Mouse (Mus musculus) activated CD4-positive, CD25-positive, alpha-beta regulatory T cell, adult 4 months (primary cell): ENCODE data around the gene Cep126. TPM values are rescaled to one million over a fixed set of nuclear protein-coding genes. Genes with fewer than 3 reads are reported as not detected.

Experiments used
- ATAC-seq: one replicate; pipeline ENCODE4 v1.8.0; 2017
- polyA plus RNA-seq, 2 experiments: library from polyadenylated mRNA; unstranded; fragments of 100-300 nt; shearing (Covaris generic); gene quantifications; one replicate each; pipeline ENCODE4 v1.2.1; 2017

The Cep126 gene
- not detected for polyA plus RNA-seq

DNA sequence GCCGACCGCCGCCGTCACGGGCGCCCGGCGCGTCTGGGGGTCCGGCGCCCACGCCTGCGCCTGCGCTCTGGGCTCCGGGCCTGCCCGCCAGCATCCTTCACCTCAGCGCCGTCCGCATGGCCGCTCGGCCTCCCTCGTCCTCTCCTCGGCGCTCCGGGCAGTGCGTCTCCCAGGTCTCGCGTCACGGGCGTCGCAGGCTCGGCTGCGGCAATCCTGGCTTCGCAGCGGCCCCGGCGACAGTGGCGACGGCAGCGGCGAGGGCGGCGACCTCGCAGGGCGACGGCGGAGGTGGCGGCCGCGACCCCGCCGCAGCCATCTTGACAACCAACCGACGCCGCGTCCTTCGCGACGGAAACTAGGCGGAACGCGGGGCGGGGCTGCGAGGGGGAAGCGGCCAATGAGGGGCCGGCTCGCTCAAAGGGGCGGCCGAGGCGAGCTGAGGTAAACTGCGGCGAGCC lies at the start of gene Cep126:
TSS of gene Cep126 (minus strand) at position 178 of the 458 bp plus-strand sequence.
- ATAC-seq = peak; percentile 61

GRCm38 (mm10) chr9:8179554-8179953 lies 45.5 kb upstream of the Cep126 start:
- no peak for ATAC-seq

DNA sequence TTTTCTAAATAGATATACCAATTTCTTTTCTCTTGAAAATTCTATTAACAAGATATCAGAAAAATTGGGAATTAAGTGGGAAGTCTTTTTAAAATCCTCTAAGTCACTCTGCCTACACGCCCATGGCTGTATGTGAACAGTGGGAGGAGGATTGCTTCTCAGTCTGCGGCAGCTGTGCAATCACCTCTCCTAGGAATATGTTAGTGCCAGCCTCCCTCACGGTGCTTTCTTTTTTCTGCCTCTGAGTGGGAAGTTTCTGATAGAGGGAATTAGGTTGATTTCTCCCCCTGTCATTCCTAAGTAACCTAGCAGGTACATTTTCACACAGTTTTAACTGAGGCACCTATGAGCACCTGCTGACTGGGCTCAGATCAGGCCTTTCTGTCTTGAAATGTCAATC lies 43.0 kb upstream of the Cep126 start:
- ATAC-seq = no peak

DNA sequence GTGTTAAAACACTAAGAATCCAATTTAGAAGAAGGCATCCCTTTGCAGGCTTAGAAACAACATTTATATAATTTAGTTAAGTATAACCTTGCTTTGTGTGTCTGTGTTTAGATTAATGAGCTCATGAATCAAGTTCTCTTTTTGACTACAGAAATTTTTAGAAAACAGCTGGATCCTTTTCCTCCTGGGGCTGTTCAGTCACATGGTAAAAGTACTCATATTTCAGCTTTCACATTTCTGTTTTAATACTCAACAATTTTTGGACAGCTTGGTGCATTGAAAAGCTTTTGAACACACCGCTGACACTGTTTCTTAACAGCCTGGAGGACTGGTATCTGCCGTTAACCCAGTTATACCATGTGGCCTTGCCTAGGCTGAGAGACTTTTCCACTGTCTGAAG lies 22.9 kb upstream of the Cep126 start:
- ATAC-seq = no peak

GRCm38 (mm10) chr9:8139501-8139900 lies 5.4 kb upstream of the Cep126 start:
- ATAC-seq = no peak

- ATAC-seq = no peak
Observed at GRCm38 (mm10) chr9:8133586-8134115, 443 bp downstream of the Cep126 start.

DNA sequence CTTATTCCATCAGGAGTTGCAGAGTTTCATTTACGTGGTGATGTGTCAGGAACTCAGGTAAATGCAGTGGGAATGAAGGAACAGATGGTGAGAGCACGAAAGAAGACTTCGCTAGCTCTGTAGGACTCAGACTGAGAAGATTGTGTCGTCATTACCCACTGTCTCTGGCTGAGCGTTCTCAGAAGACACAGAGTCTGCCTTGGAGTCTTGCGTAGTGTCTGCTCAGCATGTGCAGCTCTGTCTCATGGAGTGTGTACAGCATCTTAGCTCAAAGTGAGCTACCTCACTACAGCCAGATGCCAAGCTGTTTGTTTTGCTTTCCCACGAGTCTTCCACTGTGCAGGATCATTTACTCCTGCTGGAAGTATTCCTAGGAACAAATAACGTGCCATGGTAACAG lies 10.6 kb downstream of the Cep126 start:
- ATAC-seq = no peak

DNA sequence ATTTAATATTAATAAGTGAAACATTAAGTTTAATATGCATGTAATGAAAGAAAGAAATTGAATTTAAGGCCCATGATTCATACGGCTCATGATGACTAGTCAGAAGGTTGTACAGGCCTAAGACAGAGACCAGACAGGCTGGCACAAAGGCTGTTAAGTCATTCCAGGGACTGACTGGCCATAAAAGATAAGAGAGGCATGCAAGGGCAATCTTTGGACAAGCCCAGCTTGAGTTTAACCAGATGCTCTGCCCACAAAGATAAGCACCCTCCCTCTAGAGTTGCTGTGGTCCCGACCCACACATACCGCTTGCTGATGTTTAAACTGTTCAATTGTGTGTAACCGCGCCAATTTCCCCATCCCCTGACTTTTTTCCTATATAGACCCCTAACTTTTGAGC lies 19.6 kb downstream of the Cep126 start:
- no peak for ATAC-seq

GRCm38 (mm10) chr9:8103050-8103449 lies 31.0 kb downstream of the Cep126 start:
- no peak for ATAC-seq

DNA sequence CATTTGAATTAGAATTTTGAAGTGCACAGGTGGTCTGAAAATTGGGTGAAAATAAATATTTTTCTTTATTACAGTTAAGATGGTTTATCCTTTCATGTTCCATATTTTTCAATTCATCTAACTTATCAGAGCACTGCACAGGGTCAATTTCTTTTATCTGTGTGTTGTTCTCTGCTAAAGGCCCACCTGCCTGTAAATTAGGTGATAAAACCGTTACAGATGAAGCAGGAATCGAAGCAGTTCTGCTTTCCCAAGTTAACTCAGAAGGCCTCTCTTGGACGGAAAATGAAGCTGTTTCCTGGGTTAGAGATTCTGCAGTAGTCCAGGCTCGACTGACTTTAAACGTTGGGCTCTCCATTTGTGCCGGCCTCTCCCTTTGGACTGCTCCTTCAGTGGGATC lies 33.1 kb downstream of the Cep126 start:
- no peak for ATAC-seq

DNA sequence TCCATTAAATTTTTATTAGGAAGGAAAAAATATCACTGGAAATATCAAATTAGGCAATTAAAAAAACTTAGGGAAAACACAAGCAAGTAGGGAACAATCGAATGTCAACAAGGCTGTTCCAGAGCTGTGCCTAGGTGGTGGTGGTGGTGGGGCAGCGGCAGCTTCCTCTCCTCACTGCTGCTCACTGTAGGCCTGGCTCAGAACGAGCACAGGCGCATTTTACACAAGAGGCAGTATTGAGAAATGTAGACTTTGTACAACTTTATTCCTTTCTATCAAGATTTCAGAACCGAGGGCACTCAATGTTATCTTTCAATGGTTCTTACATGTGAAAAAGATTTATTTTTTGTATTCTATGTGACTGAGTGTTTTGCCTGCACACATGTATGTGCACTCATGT lies 55.2 kb downstream of the Cep126 start:
- no peak for ATAC-seq

DNA sequence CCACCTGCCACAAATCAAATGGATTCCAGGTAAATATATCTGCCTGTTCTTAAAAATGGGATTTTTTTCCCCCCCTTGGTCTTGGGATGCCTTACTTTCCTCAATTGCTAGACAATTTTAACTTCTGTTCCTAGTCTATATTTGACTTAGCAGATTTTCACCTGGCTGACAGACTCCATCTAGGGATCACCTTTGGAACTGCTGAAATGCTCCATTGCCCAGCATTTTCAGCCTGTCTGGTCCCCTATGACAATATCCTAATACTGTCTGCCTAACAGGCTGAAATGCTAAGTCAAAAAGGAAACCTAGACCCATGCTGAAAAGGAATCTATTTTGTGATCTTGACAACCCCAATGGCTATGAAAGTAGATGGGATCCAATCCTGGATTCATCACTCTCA lies 59.7 kb downstream of the Cep126 start:
- ATAC-seq = no peak

GRCm38 (mm10) chr9:8073203-8073755 lies 60.8 kb downstream of the Cep126 start:
- ATAC-seq = no peak

GRCm38 (mm10) chr9:8059636-8060035 lies 74.5 kb downstream of the Cep126 start:
- no peak for ATAC-seq

DNA sequence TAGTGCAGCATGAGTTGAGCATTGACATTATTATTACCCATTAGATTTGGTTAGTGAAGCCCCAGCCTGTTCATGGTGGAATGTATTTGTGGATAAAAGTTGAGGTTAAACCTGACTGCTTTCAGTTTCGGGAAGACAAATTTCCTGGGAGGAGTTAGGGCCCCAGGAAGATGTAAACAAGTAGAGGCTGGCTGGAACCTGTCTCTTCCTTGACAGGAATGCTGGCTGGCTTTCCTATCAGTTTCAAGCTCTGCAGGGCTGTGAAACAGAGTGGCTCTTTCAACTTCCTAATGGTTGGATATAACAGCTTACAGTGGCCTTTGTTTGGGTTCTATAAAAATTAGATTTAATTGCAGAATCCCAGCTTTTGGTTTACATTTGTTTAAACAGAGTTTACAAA lies 79.3 kb downstream of the Cep126 start:
- ATAC-seq = no peak

GRCm38 (mm10) chr9:8043044-8043387 lies 91.1 kb downstream of the Cep126 start:
- peak; percentile 43 for ATAC-seq

DNA sequence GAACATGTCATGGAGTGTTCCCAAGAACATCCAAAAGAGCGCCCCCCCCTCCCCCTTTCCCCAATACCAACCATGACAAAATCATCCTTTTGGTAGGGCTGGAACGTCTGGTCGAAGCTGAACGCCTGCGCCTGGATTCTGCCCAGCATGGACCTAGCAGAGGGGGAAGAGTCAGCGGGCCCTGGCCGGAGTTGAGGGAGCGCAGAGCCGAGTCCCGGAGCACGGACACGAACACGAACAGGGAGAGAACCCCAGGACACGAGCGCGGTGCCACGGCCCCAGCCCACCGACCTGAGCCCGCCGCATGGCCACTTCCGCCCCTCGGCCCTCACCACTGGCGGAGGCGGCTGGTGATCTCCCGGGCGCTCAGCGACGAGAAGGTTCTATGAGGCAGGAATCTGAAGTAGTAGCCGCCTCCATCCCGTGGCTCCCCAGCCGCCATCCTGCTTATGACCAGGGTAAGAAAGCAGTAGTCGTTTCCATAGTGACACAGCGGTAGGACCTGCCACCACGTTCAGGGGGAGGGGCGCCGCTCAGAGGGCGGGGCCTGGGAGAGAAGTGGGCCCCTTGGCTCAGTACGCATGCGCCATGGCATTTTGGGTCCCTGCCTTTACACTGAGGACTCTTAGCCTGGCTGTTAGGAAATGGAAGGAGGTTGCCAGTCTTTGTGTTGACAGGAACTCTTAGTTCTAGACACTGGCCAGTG lies 91.6 kb downstream of the Cep126 start, which contains the start of gene Cfap300:
TSS of gene Cfap300 (minus strand) at position 486 of the 706 bp plus-strand sequence.
- ATAC-seq = peak; percentile 95

DNA sequence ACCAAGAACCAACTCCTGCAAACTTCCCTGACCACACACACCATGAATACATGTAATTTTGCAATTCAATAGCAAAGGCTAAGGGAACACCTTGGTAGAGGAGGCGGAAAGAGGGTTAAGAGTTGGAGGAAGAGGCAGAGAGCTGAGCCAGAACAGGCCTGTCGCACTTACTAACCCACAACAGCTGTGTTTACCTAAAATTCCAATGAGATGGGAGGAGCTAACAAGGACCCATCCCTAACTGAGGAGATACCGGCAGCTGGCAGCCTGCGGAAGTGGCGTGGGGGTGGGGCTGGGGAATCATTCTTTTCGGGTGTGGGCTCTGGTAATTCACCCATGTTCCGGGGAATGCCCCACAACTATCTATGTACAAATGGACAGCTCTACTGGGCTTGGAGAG lies 98.5 kb downstream of the Cep126 start:
- ATAC-seq = no peak

GRCm38 (mm10) chr9:8035091-8035490 lies 99.0 kb downstream of the Cep126 start:
- ATAC-seq = no peak

DNA sequence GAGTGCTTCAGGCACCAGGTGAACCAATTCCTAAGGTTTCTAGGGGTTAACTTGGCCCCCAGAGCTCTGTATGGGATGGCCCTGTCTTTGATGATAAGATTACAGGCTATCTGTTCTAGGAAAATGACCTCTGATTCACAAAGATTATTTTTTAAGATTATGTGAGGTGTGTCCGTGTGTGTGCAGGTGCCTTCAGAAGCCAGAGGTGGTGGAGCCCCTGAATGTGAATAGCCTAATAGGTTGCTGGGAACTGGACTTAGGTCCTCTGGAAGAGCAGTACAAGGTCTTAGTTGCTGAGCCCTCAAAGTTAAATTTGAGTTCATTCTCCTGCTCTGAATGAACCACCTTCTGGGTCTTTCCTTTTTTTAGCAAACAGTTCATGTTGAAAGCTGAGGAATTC lies 100.0 kb downstream of the Cep126 start:
- no peak for ATAC-seq

DNA sequence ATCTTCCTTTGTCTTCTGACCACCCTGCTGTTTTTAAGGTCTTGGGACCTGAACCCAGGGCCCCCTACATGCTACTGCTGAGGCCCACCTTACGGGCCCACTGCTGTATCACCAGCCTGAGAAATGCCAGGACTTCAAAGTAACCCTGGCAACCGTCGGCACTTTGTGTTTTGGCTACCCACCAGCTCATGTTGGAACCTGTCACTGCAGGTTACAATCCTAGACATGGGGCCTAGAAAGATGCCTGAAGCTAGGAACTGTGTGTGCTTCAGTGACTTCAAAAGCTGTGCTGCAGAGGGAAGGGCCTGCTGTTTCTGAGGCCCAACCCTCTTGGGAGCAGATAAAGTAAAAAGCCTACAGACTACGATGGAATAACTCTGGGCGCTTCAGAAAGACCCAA lies 101.2 kb downstream of the Cep126 start:
- ATAC-seq = no peak
